Mouse (Mus musculus): Measurements from ENCODE around the gene Wfdc10. TPM values are rescaled to one million over a fixed set of nuclear protein-coding genes. Genes with fewer than 3 reads are reported as not detected.
A peak's percentile ranks its signal among the peaks of the same experiment; 100 is the strongest.
"Not testable (repeated sequence)": the region's sequence is repeated elsewhere in the genome, so short reads cannot be mapped to it uniquely, and the experiment has no call there.

The Wfdc10 gene
- polyA plus RNA-seq (2012; rRNA removed), result not detected in 2 replicates

GRCm38 (mm10) chr2:164655858-164656257, at the start of gene Wfdc10:
Gene Wfdc10, plus strand, starts transcription at chr2:164656046.
- peak; percentile 94 for TF ChIP-seq CTCF (IDR thresholded peaks at IDR 0.05; ENCODE audit: borderline replicate concordance, extremely low read depth, insufficient read depth, insufficient read length)
- TF ChIP-seq POLR2A (IDR thresholded peaks at IDR 0.05; ENCODE audit: borderline replicate concordance, extremely low read depth, insufficient read depth, insufficient read length, poor library complexity, severe bottlenecking), result no peak
- peak; percentile 43 for DNase-seq (ENCODE audit: low read depth)

DNA sequence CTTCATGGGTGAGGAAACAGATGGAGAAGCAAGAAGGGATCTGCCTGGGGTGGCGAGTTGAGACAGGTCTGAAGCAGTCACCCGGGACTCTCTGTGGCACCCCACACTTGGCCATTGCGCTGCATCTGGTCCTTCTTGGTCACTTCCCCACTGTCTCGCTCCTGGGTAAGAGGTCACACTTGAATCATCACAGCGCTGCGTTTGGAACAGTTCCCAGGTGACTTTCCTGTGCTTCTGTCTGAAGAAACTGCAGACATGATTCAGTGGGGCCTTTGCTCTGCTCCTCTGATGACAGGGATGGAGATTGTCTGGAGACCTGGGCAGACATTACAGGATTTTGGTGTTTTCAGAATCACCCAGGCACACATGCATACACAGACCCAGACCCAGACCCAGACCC, 47.1 kb upstream of the Wfdc10 start:
- no peak for TF ChIP-seq POLR2A (IDR thresholded peaks at IDR 0.05; ENCODE audit: borderline replicate concordance, extremely low read depth, insufficient read depth, insufficient read length, poor library complexity, severe bottlenecking)
- TF ChIP-seq CTCF (IDR thresholded peaks at IDR 0.05; ENCODE audit: borderline replicate concordance, extremely low read depth, insufficient read depth, insufficient read length), result no peak
- no peak for DNase-seq (ENCODE audit: low read depth)

DNA sequence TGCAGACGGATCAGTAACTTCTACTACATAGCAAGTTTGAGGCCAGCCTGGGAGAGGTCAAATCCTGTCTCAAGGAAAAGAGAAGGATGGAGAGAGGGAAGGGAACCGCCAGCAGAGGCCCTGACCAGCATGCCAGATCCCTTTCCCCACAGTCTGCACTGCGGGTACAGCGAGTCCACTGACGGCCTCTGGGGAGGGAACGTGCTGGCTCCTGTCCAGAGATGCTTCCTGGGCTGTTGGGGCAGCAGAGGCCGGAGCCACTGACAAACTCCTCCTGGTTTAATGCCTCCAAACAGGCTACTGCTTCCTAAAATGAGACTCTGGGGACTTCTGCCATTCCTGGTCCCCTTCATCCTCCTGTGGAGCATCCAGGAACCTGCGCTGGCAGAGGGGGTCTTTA, 42.4 kb upstream of the Wfdc10 start, which contains the start of the genes Wfdc6b and Wfdc8:
Gene Wfdc6b, plus strand, starts transcription at position 52 of the 400 bp plus-strand sequence.
Gene Wfdc8, minus strand, starts transcription at position 156 of the 400 bp plus-strand sequence.
- not testable (repeated sequence) for DNase-seq (ENCODE audit: low read depth)

DNA sequence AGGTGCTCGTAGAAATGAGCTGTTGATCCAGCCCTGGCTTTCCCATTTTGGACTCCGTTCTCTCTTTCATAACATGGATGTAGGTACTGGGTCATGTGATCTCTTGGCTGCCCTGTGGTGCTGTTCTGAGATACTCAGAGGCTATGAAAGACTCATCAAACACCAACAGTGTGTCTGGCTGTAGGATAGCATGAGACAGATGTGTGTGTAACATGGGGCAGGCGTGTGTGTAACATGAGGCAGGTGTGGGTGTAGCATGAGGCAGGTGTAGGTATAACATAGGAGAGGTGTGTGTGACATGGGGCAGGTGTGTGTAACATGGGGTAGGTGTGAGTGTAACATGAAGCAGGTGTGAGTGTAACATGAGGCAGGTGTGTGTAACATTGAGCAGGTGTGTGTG, 40.5 kb upstream of the Wfdc10 start:
- DNase-seq (ENCODE audit: low read depth), result no peak
- no peak for TF ChIP-seq POLR2A (IDR thresholded peaks at IDR 0.05; ENCODE audit: borderline replicate concordance, extremely low read depth, insufficient read depth, insufficient read length, poor library complexity, severe bottlenecking)
- TF ChIP-seq CTCF (IDR thresholded peaks at IDR 0.05; ENCODE audit: borderline replicate concordance, extremely low read depth, insufficient read depth, insufficient read length), result no peak

GRCm38 (mm10) chr2:164619050-164619449, 36.8 kb upstream of the Wfdc10 start:
- no peak for DNase-seq (ENCODE audit: low read depth)
- TF ChIP-seq POLR2A (IDR thresholded peaks at IDR 0.05; ENCODE audit: borderline replicate concordance, extremely low read depth, insufficient read depth, insufficient read length, poor library complexity, severe bottlenecking) (no peak), CTCF (IDR thresholded peaks at IDR 0.05; ENCODE audit: borderline replicate concordance, extremely low read depth, insufficient read depth, insufficient read length) (no peak)

- DNase-seq (ENCODE audit: low read depth), result no peak
- TF ChIP-seq POLR2A (IDR thresholded peaks at IDR 0.05; ENCODE audit: borderline replicate concordance, extremely low read depth, insufficient read depth, insufficient read length, poor library complexity, severe bottlenecking), result no peak
- TF ChIP-seq CTCF (IDR thresholded peaks at IDR 0.05; ENCODE audit: borderline replicate concordance, extremely low read depth, insufficient read depth, insufficient read length), result no peak
These were observed 34.1 kb upstream of the Wfdc10 start for GRCm38 (mm10) chr2:164621775-164622174.

DNA sequence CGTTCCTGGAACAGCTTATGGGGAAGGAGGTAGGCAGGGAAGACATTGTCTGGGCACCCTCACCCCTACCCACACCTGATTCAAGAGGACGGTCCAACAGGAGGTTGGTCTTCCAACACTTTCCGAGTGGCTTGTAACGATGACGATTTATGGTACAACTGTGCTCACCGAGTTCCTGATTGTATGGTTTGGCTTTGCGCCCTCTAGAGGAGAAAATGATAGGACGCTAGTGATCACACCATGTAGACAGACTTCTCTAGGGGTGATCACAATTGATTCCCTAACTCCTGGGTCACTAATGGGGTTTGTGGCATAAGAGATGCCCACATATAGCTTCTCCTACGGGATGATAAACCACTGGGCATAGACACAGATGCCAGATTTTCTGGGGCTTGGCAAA, 20.6 kb upstream of the Wfdc10 start:
- DNase-seq (ENCODE audit: low read depth), result no peak
- TF ChIP-seq POLR2A (IDR thresholded peaks at IDR 0.05; ENCODE audit: borderline replicate concordance, extremely low read depth, insufficient read depth, insufficient read length, poor library complexity, severe bottlenecking) (no peak), CTCF (IDR thresholded peaks at IDR 0.05; ENCODE audit: borderline replicate concordance, extremely low read depth, insufficient read depth, insufficient read length) (peak; percentile 29; the same call in 1 of the 2 replicates)

DNA sequence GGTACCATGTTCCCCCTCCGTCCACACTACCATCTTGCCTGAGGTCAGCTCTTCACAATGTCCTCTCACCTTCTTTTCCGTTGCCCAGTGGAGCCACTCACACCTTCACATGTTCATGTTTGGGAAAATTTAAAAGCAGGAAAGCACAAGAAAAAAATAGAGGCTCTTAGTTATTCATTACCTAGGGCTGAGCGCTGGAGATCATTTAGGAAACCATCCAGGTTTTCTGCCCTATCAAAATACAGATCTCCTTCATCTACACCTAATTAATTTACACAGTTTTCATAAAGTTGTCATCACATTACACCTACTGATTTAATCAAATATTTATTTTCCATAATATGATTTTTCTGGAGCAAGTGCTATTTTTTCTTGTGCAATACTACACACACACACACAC, 17.1 kb upstream of the Wfdc10 start, which contains the start of gene Wfdc16:
Gene Wfdc16, minus strand, starts transcription at position 101 of the 400 bp plus-strand sequence.
- no peak for DNase-seq (ENCODE audit: low read depth)
- TF ChIP-seq CTCF (IDR thresholded peaks at IDR 0.05; ENCODE audit: borderline replicate concordance, extremely low read depth, insufficient read depth, insufficient read length), result no peak
- TF ChIP-seq POLR2A (IDR thresholded peaks at IDR 0.05; ENCODE audit: borderline replicate concordance, extremely low read depth, insufficient read depth, insufficient read length, poor library complexity, severe bottlenecking), result no peak

DNA sequence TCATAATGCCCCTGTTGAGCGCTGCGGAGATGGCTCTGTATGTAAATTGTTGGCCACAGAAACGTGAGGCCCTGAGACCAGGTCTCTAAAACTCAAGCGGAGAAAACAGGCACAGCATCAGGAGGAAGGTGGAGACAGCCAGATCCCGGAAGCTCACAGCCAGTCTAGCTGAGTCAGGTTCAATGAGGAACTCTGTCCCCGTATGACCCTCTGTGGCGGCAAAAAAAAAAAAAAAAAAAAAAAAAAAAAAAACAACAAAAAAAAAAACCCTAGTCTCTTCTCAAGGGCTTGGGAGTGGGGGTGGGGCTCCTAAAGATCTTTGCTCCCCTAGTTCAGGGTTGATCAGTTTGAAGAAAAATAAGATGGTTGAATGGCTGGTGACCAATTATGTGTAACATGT, 14.7 kb upstream of the Wfdc10 start:
- TF ChIP-seq POLR2A (IDR thresholded peaks at IDR 0.05; ENCODE audit: borderline replicate concordance, extremely low read depth, insufficient read depth, insufficient read length, poor library complexity, severe bottlenecking) (no peak), CTCF (IDR thresholded peaks at IDR 0.05; ENCODE audit: borderline replicate concordance, extremely low read depth, insufficient read depth, insufficient read length) (no peak)
- no peak for DNase-seq (ENCODE audit: low read depth)

- no peak for TF ChIP-seq CTCF (IDR thresholded peaks at IDR 0.05; ENCODE audit: borderline replicate concordance, extremely low read depth, insufficient read depth, insufficient read length)
- TF ChIP-seq POLR2A (IDR thresholded peaks at IDR 0.05; ENCODE audit: borderline replicate concordance, extremely low read depth, insufficient read depth, insufficient read length, poor library complexity, severe bottlenecking), result no peak
- peak; percentile 28 for DNase-seq (ENCODE audit: low read depth)
These were observed 13.8 kb upstream of the Wfdc10 start for GRCm38 (mm10) chr2:164641881-164642673.

DNA sequence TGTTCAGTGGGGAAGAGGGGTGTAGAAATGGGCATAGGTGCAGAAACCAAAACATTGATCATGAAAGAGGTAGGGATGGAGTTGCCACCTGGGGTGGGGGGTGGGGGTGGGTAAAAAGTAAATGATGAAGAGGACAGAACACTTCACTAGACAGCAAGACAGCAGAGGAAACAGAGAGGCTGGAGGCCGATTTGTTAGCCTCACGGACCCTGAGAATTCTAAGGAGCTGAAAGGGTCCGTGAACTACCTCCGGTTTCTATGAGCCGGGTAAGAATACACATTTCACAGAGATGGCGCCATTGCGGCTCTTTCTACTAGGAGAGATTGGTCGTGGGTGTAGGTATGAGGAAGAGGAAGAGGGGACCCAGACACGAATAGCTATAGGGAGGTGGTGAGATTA, 637 bp downstream of the Wfdc10 start, which contains the start of gene Wfdc9:
Gene Wfdc9, minus strand, starts transcription at position 101 of the 400 bp plus-strand sequence.
- no peak for DNase-seq (ENCODE audit: low read depth)
- TF ChIP-seq POLR2A (IDR thresholded peaks at IDR 0.05; ENCODE audit: borderline replicate concordance, extremely low read depth, insufficient read depth, insufficient read length, poor library complexity, severe bottlenecking) (no peak), CTCF (IDR thresholded peaks at IDR 0.05; ENCODE audit: borderline replicate concordance, extremely low read depth, insufficient read depth, insufficient read length) (no peak)

DNA sequence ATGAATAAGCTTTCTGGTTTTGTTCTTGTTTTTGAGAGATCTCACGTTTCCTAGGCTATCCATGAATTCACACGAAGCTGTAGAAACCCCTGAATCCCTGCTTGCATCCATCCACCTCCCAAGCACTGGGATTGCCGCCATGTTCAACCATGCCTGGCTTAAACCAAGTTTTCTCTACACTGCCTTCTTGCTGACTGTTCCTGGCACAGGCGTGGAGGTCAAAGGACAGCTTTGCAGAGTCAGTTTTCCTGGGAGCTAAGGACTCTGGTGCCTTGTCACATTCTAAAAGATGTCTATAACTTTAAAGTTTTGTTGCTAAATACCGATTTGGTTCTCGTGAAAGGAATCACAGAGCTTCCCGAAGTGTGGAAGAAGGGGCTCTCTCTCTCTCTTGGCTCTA, 9.0 kb downstream of the Wfdc10 start:
- DNase-seq (ENCODE audit: low read depth), result no peak
- no peak for TF ChIP-seq POLR2A (IDR thresholded peaks at IDR 0.05; ENCODE audit: borderline replicate concordance, extremely low read depth, insufficient read depth, insufficient read length, poor library complexity, severe bottlenecking)
- TF ChIP-seq CTCF (IDR thresholded peaks at IDR 0.05; ENCODE audit: borderline replicate concordance, extremely low read depth, insufficient read depth, insufficient read length), result no peak
